Mouse (Mus musculus): ENCODE results near the gene Pdlim4.

The Pdlim4 gene

GRCm38 (mm10) chr11:54068520-54069371 lies at the start of gene Pdlim4:
Pdlim4 (minus strand) TSS chr11:54069014.
- peak; percentile 62 to 72 for DNase-seq (ENCODE audit: inconsistent age in 2 of 2, low spot score in 1 of 2)

DNA sequence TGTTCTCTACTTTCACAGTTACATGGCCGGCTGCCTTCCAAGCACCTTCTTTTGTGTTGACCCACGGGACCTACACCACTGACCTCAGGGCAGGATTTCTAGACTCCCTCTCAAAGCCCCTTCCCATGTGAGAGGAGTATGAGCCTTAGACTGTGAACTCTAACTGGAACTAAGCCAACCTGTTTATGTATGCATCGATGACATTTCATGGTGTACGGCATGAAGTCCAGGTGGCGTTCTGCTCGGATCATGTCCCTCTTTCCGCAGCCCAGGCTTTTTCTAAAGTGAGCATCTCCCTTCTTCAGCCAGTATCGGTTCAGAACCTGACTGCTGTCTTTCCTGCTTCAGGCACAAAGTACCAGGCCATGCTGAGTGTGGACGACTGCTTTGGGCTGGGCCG lies 48.3 kb upstream of the Pdlim4 start:
- peak; percentile 3 to 17 for DNase-seq (ENCODE audit: inconsistent age in 2 of 2, low spot score in 1 of 2)

DNA sequence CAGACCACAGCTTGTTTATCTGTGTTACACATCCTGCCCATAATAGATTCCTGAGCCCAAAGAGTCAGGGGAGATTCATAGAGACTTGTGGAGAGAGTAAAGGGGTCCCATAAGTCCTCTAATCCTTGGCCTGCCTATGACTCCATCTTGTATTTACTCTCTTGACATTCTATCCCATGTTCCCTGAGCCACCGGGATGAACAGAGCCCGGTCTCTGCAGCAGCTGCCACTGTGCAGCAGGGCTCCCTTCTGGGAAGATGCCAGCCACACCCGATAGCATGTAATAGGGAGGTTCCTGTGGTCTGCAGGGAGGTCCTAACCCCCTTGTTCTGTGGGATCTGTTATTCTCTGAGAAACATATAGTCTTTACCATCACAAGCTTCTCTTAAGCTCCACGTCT lies 47.6 kb upstream of the Pdlim4 start:
- peak; percentile 5 to 21 for DNase-seq (ENCODE audit: inconsistent age in 2 of 2, low spot score in 1 of 2)

GRCm38 (mm10) chr11:54115911-54116310 lies 47.1 kb upstream of the Pdlim4 start:
- peak; percentile 11 to 23 for DNase-seq (ENCODE audit: inconsistent age in 2 of 2, low spot score in 1 of 2)

- peak; percentile 14 to 23 for DNase-seq (ENCODE audit: inconsistent age in 2 of 2, low spot score in 1 of 2)
Observed at GRCm38 (mm10) chr11:54115301-54115700, 46.5 kb upstream of the Pdlim4 start.

GRCm38 (mm10) chr11:54114746-54115145 lies 45.9 kb upstream of the Pdlim4 start:
- DNase-seq (ENCODE audit: inconsistent age in 2 of 2, low spot score in 1 of 2): peak in 1 of 2 experiments; percentile 21

DNA sequence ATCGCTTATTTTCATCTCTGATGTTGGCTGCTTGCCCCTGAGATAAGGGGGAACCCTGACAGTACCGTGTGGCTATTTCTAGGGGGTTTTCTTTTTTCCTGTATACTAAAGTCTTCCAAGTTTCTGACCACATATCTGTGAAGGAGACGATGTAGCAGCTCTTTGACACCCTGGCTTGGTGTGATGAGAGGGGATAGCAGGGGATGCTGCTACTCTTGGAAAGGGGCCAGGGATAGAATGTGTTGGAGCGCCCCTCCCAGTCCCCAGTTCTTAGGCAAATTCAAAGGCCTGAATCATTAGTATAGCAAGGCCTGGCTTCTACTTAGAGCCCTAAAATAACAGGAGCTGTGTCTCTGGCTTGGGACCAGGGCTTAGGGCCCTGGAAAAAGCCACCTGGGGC lies 44.5 kb upstream of the Pdlim4 start:
- DNase-seq (ENCODE audit: inconsistent age in 2 of 2, low spot score in 1 of 2): no peak

- DNase-seq (ENCODE audit: inconsistent age in 2 of 2, low spot score in 1 of 2): peak; percentile 97
Observed at GRCm38 (mm10) chr11:54112920-54113319, 44.1 kb upstream of the Pdlim4 start.

DNA sequence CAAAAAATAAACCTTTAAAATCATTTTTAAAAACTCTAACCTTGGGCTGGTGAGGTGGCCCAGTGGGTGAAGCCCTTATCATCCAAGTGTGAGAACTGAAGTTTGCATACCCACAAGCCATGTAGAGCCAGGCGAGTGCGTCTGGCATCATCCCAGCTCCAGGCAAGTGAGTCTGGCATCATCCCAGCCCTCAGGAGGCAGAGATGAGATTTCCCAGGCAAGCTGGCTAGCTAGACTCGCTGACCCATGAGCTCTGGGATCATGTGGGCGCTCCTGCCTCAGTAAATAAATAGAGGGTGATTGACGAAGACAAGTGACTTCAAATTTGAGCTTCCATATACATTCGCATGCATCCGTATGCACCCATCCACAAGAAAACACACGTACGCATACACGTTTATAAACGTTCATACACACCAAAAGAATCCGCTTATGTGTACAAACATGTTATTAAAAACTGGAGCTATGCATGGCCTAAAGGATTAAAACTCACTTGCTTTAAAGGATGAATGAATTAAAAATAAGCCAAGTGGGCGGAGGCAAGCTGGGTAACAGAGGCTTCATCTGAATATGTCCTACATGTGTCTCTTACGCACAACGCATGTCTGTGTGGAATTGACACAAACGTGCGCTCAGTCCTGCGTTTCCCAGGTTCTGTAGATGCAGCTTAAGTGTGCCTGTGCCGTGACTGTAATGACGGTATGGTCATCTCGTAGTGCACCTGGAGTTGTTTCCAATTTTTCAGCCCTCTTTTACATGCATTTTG lies 43.3 kb upstream of the Pdlim4 start:
- DNase-seq (ENCODE audit: inconsistent age in 2 of 2, low spot score in 1 of 2): peak in 1 of 2 experiments; percentile 64

DNA sequence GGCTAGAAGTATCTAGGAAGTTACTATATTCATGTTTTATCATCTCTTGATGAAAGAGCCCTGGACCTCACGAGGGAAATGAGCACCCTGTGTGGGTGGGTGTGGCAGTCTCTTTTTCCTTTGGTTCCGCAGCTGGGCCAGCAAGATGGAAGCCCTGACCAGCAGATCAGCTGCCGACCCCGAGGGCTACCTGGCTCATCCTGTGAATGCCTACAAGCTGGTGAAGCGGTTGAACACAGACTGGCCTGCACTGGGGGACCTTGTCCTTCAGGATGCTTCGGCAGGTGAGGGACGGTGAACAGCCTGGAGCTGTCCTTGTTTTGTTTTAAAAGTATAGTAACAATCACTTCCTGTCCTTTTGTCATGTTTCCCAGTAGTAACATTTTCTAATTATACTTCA lies 42.5 kb upstream of the Pdlim4 start:
- no peak for DNase-seq (ENCODE audit: inconsistent age in 2 of 2, low spot score in 1 of 2)

DNA sequence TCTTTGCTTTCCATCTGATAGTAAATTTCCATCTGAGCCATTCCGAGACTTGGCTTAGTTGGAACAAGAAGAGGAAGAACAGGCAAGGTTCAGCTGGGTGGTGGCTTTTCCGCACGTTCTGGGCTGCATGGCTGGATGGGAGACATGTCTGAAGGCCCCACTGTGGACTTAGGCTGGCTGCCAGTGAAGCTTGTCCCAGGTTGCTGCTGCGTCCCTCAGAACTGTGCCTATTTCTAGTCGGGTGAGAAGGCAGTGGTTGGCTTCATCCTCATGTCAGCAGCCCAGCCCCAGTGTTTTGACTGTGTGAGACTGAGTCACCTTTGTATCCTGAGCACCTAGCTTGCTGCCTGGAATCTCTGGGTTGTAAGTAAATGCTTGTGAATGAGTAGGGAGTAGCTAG lies 40.1 kb upstream of the Pdlim4 start:
- peak in 1 of 2 experiments; percentile 17 for DNase-seq (ENCODE audit: inconsistent age in 2 of 2, low spot score in 1 of 2)

DNA sequence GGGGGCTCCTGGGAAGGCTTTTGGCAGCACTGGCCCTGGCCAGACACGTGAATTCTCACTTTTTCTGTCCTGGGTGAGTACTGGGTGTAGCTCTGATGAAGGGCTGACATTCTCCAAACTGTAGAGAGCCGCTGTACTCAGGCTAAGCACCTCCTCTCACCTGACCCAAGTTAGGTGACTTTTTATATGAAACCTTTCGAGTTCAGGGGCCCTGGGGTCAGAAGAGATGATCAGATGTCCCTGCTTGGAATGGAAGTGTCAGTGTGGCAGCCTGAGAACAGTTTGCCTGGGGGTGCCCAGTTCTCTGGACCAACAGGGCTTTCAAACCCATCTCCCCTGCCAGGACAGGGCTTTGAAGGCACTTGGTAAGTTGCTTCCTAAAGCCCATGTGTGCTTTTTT lies 39.3 kb upstream of the Pdlim4 start:
- DNase-seq (ENCODE audit: inconsistent age in 2 of 2, low spot score in 1 of 2): no peak

GRCm38 (mm10) chr11:54107239-54107638 lies 38.4 kb upstream of the Pdlim4 start:
- DNase-seq (ENCODE audit: inconsistent age in 2 of 2, low spot score in 1 of 2): no peak

DNA sequence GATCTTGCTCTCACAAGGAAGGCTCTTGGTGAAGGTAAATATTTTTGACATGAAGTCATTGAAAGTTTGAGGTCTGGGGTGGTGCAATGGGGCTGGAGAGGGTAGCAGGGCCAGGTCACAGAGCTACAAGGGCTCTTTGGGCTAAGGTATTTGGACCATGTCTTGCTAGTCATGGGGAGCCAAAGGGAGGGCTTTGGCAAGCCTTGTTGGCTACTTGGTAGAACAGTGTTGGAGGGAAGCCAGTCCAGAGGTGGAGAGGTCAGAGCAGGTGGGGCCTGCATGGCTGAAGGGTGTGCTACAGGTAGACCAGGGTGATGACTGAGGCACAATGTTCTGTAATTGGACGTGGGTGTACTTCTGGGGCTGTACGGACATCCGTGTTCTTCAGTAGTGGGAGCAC lies 37.9 kb upstream of the Pdlim4 start:
- DNase-seq (ENCODE audit: inconsistent age in 2 of 2, low spot score in 1 of 2): peak in 1 of 2 experiments; percentile 22

GRCm38 (mm10) chr11:54105011-54105410 lies 36.2 kb upstream of the Pdlim4 start:
- no peak for DNase-seq (ENCODE audit: inconsistent age in 2 of 2, low spot score in 1 of 2)

DNA sequence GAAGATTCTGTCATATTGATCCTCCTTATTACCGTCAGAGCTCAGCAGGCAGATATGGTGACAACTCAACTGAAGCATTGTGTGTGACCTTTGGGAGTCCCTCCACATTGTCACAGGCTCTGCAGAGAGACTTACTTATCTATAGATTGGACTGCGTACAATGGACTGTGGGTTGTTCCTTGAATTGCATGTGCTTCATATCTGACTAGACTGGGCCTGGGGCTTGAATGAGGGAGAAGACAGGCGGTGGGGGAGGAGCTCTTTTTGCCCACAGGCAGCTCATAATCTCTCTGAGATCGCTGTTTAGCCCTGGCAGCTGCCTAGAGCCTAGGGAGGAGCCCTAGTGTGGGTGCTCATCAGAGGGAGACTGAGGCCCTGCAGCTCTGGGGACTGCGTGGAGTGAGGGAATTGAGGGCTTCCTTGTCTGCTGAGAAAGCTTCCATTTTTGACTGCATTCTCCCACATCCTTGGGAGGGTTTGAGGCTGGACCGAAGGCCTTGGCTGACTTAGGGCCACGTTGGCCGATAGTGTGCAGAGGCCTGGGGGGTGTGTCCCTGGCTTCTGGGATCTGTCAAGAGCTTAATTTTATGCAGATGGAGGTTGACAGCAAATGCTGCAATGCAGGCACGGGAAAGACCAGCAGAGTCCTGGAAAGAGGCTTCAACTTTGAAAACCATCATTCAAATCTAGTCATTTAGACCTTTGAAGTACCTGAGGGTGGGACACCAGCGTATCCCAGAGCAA lies 34.1 kb upstream of the Pdlim4 start:
- peak in 1 of 2 experiments; percentile 37 for DNase-seq (ENCODE audit: inconsistent age in 2 of 2, low spot score in 1 of 2)

DNA sequence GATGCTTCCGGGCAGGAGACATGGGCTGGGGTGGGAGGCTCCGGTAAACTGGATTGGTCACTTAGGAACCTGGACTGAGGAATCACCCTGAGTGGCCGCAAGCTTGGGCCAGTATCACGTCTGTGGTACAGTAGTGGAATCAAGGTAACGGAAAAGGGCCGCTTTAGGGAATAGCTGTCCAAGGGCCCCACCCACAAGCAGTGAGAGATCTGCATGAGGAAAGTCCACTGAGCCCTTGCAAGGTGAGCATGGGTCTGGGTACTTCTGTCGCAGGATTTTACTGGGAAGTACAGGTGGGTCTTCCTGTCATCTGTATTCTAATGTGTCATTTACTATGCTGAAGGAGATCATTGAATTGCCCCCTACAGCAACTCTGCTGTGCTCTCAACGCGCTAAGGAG lies 32.9 kb upstream of the Pdlim4 start:
- DNase-seq (ENCODE audit: inconsistent age in 2 of 2, low spot score in 1 of 2): no peak

DNA sequence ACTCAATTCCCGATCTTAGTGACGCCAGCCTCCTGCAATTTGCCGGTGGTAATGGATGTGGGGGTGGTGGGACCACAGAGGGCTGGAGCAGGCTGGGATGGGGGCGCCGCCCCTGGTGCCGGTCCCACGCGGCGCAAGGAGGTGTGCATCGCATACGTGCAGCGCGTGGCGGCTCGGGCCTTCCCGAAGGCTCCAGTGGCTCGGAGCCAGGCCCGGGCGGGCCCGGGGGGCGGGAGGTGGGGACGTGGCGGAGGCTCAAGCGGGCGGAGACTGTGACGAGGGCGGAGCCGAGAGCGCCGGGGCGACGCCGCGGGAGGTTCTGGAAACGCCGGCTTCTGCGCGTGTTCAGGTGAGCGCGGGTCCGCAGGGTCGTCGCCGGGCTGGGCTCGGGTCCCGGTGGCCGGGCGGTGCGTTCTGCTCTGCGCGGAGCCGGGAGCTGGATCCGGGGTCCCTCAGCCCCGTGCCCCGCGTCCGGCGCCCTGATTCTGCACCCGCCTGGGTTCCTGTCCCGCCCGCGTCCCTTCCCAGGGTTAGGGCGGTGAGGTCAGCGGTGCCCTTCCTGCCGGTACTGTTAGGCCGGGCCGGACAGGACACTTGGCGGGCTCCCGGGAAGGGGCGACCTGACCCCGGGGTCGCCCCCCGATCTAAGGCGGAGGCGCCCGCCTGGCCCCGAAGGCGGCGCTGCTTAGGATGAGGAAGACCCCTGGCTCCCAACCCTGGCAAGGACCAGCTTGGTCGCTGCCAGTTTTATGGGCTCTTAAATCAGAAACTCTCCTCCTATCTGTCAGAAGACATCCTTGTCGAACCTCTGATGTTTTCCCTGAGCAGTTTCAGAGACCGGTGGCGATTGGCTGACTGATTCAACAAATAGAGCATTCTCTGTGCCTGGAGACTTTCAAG lies 32.1 kb upstream of the Pdlim4 start:
- DNase-seq (ENCODE audit: inconsistent age in 2 of 2, low spot score in 1 of 2): peak; percentile 85 to 95

DNA sequence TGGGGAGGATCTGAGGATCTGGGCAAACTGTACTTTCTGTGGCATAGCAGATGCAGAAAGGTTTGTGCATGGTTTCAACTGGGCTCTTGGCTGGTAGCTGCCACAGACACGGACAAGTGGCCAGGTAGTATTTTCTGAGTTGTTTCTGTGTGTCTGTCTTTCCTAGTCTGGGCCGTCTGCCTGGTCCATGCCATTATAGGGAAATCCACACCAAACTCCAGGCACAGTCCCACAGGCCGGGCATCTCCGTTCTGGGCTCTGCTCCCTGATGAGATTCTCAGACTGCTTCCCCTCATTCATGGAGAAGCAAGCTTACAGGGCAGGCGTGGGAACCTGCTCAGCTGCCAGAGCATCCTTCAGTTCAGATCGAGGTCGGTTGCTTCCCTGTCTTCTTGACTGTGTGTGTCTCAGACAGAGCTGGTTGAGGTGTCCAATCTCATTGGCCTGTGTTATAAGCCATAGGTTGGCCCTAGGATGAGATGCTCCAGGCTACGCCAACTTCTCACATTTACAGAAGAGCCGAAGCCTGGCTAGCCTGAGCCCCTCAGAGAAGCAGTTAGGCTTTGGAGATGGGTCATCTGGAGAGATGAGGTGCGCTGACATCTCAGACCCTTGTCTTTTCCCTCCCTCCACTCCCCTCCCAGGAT lies 31.4 kb upstream of the Pdlim4 start, which contains the start of gene P4ha2:
TSS of gene P4ha2 (plus strand) at position 51 of the 647 bp plus-strand sequence.
- peak in 1 of 2 experiments; percentile 38 for DNase-seq (ENCODE audit: inconsistent age in 2 of 2, low spot score in 1 of 2)

- peak; percentile 54 to 86 for DNase-seq (ENCODE audit: inconsistent age in 2 of 2, low spot score in 1 of 2)
Observed at GRCm38 (mm10) chr11:54093000-54093399, 24.2 kb upstream of the Pdlim4 start.

All from adrenal gland, adult (tissue).